Mouse (Mus musculus) thymus, postnatal 14 days (tissue): ENCODE measurements around the gene Zfp423.
A peak's percentile ranks its signal among the peaks of the same experiment; 100 is the strongest.

Source experiments
- DNase-seq: peaks from one replicate; pipeline ENCODE4 v3.0.0; 2021

The Zfp423 gene

DNA sequence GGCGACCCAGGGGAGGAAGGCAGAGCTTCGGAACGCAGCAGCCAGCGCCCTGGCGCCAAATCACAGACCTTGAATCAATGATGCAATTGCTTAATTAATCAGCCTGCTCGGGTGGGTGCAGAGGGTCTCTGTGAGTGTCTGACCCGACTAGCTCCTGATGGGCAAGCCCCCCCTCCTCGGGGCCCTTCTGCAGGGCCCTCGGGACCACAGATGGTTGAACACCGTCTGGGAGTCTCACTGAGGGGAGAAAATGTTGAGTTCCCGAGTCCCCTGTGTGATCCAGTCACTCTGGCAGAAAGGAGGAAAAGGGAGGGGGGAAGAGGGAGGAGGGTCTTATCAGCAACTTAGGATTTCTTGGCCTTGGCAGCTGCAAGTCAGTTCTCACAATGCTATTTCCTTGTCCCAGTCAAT is 124.0 kb downstream of the Zfp423 start:
- no peak for DNase-seq

DNA sequence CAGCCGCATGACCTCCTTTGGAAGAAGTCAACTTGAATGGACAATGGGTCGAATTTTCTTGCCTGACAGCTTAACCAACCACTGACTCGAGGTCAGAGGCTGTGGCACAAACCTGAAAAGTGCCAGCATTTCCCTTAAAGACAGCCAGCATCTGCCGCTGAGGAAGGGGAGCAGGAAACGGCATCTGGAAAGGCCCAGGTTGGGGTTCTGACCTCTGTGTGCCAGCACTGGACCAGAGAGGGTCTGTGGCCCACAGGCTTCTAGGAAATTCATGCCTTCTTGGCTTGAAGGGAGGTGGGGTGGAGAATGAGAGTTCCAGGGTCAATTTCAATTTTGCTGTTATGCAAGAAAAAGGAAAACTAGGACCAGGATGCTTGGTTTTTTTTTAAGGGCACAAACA is 124.7 kb downstream of the Zfp423 start:
- DNase-seq: no peak

DNA sequence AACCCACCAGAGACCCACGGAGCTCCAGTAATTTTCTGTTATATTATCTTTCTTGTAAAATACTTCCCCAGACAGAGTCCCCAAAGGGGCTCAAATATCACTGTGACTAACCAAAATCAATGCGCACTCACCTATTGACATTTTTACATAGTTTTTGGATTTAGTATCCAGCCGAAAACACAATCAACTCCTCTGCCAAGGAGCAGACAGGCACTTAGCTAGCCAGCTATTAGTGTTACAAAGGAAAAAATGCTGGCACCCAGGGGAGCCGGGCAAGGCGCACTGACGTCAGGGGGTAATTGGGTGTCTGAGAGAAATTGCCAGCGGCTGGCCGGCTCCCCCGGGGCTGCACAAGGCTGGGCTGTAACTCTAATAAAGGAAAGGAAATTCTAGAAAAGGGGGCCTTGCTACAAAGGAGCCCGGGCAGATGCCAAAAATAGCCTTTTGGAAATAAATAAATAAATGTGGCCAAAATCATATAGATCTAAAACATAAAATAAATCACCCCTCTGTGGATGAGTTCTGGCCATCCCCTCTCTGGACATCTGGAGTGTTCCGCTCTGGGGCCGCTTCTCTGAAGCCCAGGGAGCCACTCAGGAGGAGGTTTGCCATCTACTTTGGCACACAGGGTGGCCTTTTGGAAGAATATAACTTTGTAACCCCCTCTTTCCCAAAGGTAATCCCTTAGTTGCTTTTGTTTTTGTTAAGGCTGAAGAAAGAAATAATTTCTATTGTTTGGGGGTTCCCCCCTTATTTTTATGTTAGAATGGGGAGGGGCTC is 125.4 kb downstream of the Zfp423 start:
- DNase-seq: no peak

DNA sequence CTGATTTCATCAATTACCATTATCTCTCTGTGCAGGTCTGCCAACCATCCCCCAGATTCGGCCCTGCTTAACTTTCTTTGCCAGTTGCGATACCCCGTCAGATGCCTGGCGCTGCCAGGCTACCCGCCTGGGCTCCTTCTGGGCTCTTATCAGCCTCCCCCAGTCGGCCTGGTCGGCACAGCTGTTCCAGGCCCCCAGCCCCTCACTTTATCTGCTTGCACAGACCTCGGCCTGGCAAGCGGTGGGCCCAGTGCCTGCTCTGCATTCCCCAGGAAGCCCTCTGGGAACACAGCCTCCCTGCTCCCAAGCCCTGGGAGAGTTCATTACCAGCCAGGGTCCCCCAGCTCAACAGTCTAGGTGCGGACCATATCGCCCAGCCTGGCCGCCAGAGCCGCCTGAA is 126.1 kb downstream of the Zfp423 start:
- no peak for DNase-seq

DNA sequence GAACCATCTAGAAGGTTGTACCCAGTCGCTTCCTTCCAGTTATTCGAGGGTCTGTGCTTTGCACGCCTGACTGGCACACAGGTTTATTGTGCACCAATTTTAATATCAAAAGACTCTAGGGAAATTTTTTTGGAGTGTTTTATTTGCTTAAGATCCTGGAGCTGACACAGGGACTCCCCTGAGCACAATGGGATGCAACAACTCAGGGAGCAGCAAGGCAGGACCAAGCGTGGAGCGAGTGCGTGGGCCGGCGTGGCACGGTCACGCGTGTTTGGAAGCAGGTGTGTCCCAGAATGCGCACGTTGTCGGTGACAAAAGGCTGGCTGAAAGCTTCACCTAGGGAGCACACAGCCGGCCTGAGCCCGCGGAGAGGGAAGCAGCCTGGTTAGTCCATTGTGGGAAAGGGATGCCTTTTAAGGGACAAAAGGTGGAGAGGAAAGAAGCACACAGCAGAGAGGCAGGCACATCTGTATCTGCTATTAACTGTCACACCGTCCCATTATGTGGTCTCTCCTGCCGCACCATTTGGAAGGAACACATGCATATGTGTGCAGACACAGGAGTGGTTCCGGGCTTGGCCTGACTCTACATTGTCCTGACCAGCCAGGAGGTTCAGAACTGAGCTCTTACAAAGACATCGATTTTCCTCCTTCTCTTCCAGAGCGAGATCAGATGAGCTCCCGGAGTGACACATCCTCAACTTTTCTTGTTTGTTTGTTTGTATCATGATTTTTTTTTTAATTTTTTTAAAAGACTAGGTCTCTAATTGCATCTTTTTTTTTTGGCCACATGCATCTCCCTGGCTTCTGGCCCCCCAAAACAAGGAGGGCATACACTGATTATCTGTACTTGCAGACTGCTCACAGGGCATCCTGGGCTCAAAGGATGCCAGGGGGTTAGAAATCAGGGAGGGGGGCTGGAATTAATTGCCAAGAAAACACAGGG is 126.7 kb downstream of the Zfp423 start:
- no peak for DNase-seq

DNA sequence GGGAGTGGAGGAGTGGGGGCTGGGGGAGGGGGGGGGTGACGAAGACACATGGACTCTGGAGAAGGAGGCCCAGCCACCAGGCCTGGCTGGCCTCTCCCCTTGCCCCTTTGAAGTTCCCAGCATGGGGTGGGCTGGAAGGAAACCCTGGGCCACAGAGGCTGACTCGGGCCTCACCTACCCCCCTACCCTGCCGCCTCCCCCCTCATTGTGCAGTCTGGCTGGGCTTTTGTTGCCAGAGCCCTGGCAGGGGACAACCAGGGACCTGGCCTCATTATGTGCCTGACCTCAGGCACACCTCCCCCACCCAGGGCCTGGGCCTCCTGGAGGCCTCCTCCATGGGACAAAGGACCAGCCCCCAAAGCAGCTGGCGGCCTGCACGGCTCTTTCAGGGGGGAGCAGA is 127.8 kb downstream of the Zfp423 start:
- no peak for DNase-seq

GRCm38 (mm10) chr8:87831116-87831515 is 128.3 kb downstream of the Zfp423 start:
- no peak for DNase-seq

GRCm38 (mm10) chr8:87830200-87830599 is 129.2 kb downstream of the Zfp423 start:
- DNase-seq: peak; percentile 4

- no peak for DNase-seq
Measured at GRCm38 (mm10) chr8:87826013-87826660, 133.3 kb downstream of the Zfp423 start.

GRCm38 (mm10) chr8:87823172-87823571 is 136.2 kb downstream of the Zfp423 start:
- no peak for DNase-seq

GRCm38 (mm10) chr8:87822690-87823089 is 136.7 kb downstream of the Zfp423 start:
- DNase-seq: no peak

DNA sequence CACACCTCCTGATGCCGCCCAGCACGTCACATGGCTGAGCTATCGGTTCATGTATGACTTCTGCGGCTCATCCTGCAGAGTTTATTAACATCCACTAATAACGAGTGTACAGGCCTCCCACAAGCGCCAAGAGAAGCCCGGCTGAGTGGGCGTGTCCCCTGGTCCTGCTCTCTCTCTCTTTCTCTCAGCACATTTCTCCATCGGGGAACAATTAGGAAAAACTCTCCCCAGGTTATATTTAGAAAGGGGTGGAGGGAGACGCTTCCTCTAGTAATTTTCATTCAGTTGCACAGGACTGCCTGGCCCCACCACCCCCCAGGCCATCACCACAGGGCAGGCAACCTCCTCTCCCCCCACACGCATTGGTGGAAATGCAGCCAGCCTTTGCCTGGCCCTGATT is 137.2 kb downstream of the Zfp423 start:
- no peak for DNase-seq

DNA sequence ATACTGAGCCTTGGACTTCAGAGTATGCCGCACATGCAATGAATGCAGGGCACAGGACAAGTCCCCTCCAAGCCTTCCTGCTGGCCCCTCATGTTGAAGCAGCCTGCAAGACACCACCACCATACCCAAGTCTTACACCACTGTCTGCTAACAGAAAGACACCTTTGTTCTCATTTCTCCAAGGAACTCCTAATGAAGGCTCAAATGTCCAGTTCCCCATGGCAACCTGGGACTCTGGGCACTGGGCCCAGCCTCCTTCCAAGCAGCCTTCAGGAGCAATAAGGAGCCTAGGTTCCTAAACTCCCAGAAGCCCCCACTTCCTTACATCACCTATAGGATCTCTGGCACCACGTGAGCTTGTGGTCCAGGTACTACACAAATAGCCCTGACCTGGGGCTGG is 137.7 kb downstream of the Zfp423 start:
- DNase-seq: no peak

- DNase-seq: no peak
Measured at GRCm38 (mm10) chr8:87819263-87819662, 140.1 kb downstream of the Zfp423 start.

GRCm38 (mm10) chr8:87818506-87818905 is 140.9 kb downstream of the Zfp423 start:
- DNase-seq: no peak

GRCm38 (mm10) chr8:87816141-87816540 is 143.3 kb downstream of the Zfp423 start:
- no peak for DNase-seq

GRCm38 (mm10) chr8:87812661-87813060 is 146.7 kb downstream of the Zfp423 start:
- no peak for DNase-seq

DNA sequence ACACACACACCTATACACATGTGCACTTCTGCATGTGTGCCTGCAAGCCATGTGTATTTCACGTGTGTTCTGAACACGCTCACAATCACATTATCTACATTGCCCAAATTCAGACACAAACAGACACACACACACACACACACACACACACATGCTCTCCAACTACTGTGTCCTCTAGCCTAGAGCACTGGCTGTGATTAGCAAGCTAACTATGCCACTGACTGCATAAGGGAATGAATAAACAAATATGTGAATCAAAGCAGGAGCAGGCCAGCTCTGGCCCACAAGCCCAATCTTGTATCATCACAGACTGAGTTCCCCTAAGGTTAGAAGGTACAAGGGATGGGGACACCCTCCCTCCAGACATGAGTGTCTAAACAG is 147.3 kb downstream of the Zfp423 start:
- DNase-seq: no peak

GRCm38 (mm10) chr8:87811399-87812068 is 147.9 kb downstream of the Zfp423 start:
- no peak for DNase-seq

GRCm38 (mm10) chr8:87810771-87811170 is 148.6 kb downstream of the Zfp423 start:
- DNase-seq: no peak

- no peak for DNase-seq
Measured at GRCm38 (mm10) chr8:87804327-87804900, 155.0 kb downstream of the Zfp423 start.

- DNase-seq: no peak
Measured at GRCm38 (mm10) chr8:87803437-87803836, 156.0 kb downstream of the Zfp423 start.

- DNase-seq: no peak
Measured at GRCm38 (mm10) chr8:87802571-87802970, 156.8 kb downstream of the Zfp423 start.
